Mouse (Mus musculus): ENCODE results near the gene Filip1.

Gene Filip1

DNA sequence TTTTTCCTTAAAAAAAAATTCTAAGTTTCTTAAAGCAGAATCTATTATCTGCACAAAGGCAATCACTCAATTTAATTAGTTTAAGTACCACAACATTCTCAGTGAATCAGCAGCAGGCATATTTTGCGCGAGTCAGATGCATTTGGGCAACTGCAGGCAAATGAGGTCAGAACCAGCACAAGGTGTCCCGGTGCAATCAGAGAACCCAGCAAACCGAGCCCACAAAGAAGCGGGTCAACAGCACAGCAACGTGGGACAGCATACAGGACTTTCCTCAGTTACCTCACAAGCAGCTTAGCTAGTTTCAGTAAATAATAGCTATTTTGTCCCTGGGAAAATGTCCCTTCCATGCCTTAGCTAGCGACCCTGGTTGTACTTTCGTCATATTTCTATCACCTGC lies 35.9 kb downstream of the Filip1 start:
- Histone ChIP-seq H3K4me3 (replicated peaks; ENCODE audit: low read length) (no peak overlapping the region), H3K4me1 (replicated peaks; ENCODE audit: low read depth, low read length) (no peaks in the 10 kb centered on the region), H3K9me3 (ENCODE audit: low read length) (no peaks in the 10 kb centered on the region), H3K36me3 (ENCODE audit: insufficient read depth, low read length) (no peaks in the 10 kb centered on the region), H3K27me3 (ENCODE audit: insufficient read depth, low read length) (peaks cover 10% of the 10 kb centered on the region; the same call in 1 of the 2 replicates)
- TF ChIP-seq CTCF (conservative IDR thresholded peaks at IDR 0.05; ENCODE audit: low read length) (no peak), POU5F1 (IDR thresholded peaks at IDR 0.05; ENCODE audit: borderline replicate concordance, low read length) (no peak), NANOG (IDR thresholded peaks at IDR 0.05; ENCODE audit: borderline replicate concordance, low read length) (no peak)

DNA sequence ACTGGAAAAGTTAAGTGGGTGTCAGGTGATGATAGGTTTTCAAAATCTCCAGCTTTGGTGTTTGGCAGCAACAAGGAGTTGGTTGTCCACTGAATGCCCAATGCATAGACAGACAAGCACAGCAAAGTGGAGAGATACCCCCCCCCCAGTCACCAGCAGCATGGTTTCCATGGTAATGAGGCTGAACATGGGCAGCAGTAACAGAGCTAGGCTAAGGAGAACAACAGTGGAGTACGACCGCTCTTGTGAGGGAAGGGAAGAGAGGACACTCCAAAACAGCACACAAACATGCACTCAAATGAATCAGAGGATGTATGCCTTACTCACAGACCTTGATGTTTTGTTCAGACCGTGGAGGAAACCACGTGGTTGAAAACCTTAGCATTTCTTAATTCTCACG lies 37.5 kb downstream of the Filip1 start:
- H3K4me1 ChIP-seq (replicated peaks; ENCODE audit: low read depth, low read length), result no peaks in the 10 kb centered on the region
- H3K4me3 ChIP-seq (replicated peaks; ENCODE audit: low read length), result no peak overlapping the region
- no peaks in the 10 kb centered on the region for H3K36me3 ChIP-seq (ENCODE audit: insufficient read depth, low read length)
- TF ChIP-seq CTCF (conservative IDR thresholded peaks at IDR 0.05; ENCODE audit: low read length), result no peak
- TF ChIP-seq POU5F1 (IDR thresholded peaks at IDR 0.05; ENCODE audit: borderline replicate concordance, low read length), result no peak
- no peak for TF ChIP-seq NANOG (IDR thresholded peaks at IDR 0.05; ENCODE audit: borderline replicate concordance, low read length)
- H3K9me3 ChIP-seq (ENCODE audit: low read length), result no peaks in the 10 kb centered on the region
- H3K27me3 ChIP-seq (ENCODE audit: insufficient read depth, low read length), result peaks cover 10% of the 10 kb centered on the region; the same call in 1 of the 2 replicates

DNA sequence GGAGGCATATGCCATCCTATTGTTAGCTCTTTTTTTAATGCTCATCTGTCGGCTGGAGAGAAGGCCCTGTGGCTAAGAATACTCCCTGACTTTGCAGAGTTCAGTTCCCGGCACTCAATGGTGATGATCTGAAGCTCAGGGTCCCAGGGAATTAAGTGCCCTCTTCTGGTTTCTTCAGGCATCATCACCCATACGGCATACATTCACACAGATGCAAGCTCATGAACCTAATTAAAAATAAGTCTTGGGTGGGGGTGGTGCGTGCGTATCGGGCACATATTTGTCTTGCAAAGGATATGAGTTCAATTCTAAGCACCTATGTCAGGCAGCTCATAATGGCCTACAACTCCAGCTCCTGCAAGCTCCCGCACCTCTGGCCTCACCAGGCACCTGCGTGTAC lies 39.1 kb downstream of the Filip1 start:
- H3K27me3 ChIP-seq (ENCODE audit: insufficient read depth, low read length), result peaks cover 10% of the 10 kb centered on the region; the same call in 1 of the 2 replicates
- H3K4me3 ChIP-seq (replicated peaks; ENCODE audit: low read length), result no peak overlapping the region
- TF ChIP-seq NANOG (IDR thresholded peaks at IDR 0.05; ENCODE audit: borderline replicate concordance, low read length) (no peak), CTCF (conservative IDR thresholded peaks at IDR 0.05; ENCODE audit: low read length) (no peak), POU5F1 (IDR thresholded peaks at IDR 0.05; ENCODE audit: borderline replicate concordance, low read length) (no peak)
- no peaks in the 10 kb centered on the region for H3K36me3 ChIP-seq (ENCODE audit: insufficient read depth, low read length)
- no peaks in the 10 kb centered on the region for H3K9me3 ChIP-seq (ENCODE audit: low read length)
- H3K4me1 ChIP-seq (replicated peaks; ENCODE audit: low read depth, low read length), result no peaks in the 10 kb centered on the region

DNA sequence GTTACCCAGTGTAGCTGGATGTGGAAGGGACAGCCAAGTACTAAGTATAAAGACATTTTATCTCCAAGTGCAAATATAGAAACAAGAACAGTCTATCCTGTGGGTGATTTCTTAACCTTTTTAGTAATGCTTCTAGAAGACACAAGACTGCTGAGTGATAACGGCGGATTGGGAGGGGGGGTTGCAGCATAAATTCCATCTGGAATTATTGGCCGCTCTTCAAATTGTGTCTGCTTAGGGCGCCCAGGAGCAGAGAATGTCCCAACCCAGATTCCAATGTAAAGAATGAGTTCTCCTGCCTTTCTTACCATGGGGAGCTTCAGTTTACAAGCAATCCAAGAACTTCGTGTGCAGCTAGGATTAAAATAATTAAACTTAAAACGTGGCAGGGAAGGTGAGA lies 39.9 kb downstream of the Filip1 start:
- TF ChIP-seq POU5F1 (IDR thresholded peaks at IDR 0.05; ENCODE audit: borderline replicate concordance, low read length), result no peak
- no peak for TF ChIP-seq NANOG (IDR thresholded peaks at IDR 0.05; ENCODE audit: borderline replicate concordance, low read length)
- no peak for TF ChIP-seq CTCF (conservative IDR thresholded peaks at IDR 0.05; ENCODE audit: low read length)
- no peaks in the 10 kb centered on the region for H3K9me3 ChIP-seq (ENCODE audit: low read length)
- no peaks in the 10 kb centered on the region for H3K36me3 ChIP-seq (ENCODE audit: insufficient read depth, low read length)
- peaks cover 8% of the 10 kb centered on the region; the same call in 1 of the 2 replicates for H3K27me3 ChIP-seq (ENCODE audit: insufficient read depth, low read length)
- no peak overlapping the region for H3K4me3 ChIP-seq (replicated peaks; ENCODE audit: low read length)
- no peaks in the 10 kb centered on the region for H3K4me1 ChIP-seq (replicated peaks; ENCODE audit: low read depth, low read length)

DNA sequence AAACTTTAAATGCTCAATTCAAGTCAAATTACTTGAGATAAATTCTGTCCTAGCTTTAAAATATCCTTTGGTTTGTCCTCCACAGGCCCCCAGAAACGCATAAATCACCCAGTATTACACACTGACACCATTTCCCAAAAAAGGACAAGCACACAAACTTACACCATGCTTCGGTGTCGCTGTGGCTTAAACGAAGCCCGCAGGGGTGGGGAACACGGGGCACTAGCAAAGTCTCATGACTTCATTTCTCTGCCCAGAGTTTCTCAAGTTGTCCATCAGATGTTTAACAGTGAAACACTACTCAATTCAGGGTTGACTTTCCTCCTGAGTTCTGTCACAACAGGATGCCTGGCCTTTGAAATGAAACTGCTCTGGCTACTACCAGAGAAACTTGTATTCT lies 41.0 kb downstream of the Filip1 start:
- Histone ChIP-seq H3K9me3 (ENCODE audit: low read length) (no peaks in the 10 kb centered on the region), H3K36me3 (ENCODE audit: insufficient read depth, low read length) (no peaks in the 10 kb centered on the region), H3K27me3 (ENCODE audit: insufficient read depth, low read length) (no peaks in the 10 kb centered on the region), H3K4me1 (replicated peaks; ENCODE audit: low read depth, low read length) (no peaks in the 10 kb centered on the region), H3K4me3 (replicated peaks; ENCODE audit: low read length) (no peak overlapping the region)
- TF ChIP-seq CTCF (conservative IDR thresholded peaks at IDR 0.05; ENCODE audit: low read length), result no peak
- no peak for TF ChIP-seq POU5F1 (IDR thresholded peaks at IDR 0.05; ENCODE audit: borderline replicate concordance, low read length)

DNA sequence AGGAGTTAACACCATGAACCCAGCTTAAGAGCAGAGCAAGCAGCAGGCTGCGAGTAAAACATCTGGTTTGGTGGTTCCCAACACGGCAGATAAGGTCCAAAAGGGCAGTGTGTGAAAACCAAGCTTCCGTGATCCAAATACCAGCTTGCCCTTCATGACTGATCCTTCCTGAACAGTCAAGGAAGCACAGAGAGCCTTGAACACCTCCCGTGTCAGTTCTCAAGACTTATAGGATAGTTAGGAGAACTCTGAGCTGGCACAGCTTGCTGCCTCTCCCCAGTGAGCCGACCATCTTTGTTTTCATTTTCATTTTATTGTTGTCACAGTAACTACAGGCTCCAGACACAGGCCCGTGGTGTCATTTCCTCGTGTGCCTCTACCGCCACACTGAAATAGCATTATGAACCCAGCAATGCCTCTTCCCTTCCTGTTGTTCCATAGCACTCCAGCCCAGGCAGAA lies 42.0 kb downstream of the Filip1 start:
- no peak overlapping the region for H3K4me3 ChIP-seq (replicated peaks; ENCODE audit: low read length)
- TF ChIP-seq CTCF (conservative IDR thresholded peaks at IDR 0.05; ENCODE audit: low read length) (no peak), POU5F1 (IDR thresholded peaks at IDR 0.05; ENCODE audit: borderline replicate concordance, low read length) (no peak), NANOG (IDR thresholded peaks at IDR 0.05; ENCODE audit: borderline replicate concordance, low read length) (no peak)
- H3K36me3 ChIP-seq (ENCODE audit: insufficient read depth, low read length), result no peaks in the 10 kb centered on the region
- no peaks in the 10 kb centered on the region for H3K9me3 ChIP-seq (ENCODE audit: low read length)
- no peaks in the 10 kb centered on the region for H3K27me3 ChIP-seq (ENCODE audit: insufficient read depth, low read length)
- no peaks in the 10 kb centered on the region for H3K4me1 ChIP-seq (replicated peaks; ENCODE audit: low read depth, low read length)

DNA sequence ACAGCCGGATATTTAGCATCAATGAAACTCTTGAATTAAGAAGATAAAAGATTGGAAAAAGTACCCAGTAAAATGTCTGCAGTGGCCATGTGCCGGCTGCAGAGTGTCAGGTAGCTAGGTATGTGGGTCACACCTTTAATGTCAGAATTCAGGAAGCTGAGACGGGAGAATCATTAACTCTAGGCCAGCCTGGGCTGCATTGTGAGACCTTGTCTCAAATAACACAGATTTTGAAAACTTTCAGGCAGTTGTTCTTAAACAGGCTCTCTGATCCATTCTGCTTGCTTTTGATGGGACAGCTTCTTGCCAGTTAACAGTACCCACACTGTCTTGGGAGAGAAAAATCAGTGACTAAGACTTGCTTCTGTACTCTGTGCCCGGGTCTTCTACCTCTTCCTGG lies 43.1 kb downstream of the Filip1 start:
- no peaks in the 10 kb centered on the region for H3K36me3 ChIP-seq (ENCODE audit: insufficient read depth, low read length)
- no peaks in the 10 kb centered on the region for H3K9me3 ChIP-seq (ENCODE audit: low read length)
- no peak for TF ChIP-seq CTCF (conservative IDR thresholded peaks at IDR 0.05; ENCODE audit: low read length)
- no peak overlapping the region for H3K4me3 ChIP-seq (replicated peaks; ENCODE audit: low read length)
- no peaks in the 10 kb centered on the region for H3K4me1 ChIP-seq (replicated peaks; ENCODE audit: low read depth, low read length)
- H3K27me3 ChIP-seq (ENCODE audit: insufficient read depth, low read length), result no peaks in the 10 kb centered on the region

DNA sequence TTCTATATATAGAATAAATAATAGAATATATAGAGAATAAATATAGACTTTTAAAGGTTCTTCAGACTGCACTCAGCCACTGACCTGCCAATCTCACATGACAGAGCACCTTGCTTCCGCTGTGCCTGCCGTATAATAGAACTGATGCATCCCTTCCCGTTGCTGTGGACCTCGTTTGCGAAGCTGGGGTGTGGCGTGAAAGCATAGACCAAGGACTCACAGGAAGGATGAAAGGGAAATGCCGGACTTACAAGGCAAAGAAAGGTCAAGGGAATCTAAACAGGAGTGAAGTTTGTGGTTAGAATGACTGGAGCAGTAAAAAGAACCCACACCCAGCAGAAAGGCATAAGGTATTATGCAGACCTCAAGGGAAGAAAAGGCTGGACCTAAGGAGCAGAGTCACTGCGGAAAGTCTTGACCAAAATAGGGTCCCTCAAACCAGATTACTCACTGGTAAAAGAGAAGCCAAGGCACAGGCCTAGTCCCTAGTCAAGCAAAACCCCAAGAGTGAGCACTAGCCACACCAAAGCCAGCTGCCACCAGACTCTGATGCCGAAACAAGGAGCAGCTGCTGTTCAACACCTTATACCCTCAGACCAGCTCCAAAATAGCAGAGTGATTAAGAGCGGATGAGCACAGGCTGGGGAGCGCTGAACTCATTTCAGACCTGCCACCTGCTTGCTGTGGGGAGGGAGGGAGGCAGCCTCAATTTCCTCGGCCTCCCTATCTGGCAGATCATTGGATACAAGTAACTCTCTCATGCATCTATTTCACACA lies 45.8 kb downstream of the Filip1 start:
- TF ChIP-seq POU5F1 (IDR thresholded peaks at IDR 0.05; ENCODE audit: borderline replicate concordance, low read length) (no peak), NANOG (IDR thresholded peaks at IDR 0.05; ENCODE audit: borderline replicate concordance, low read length) (no peak), CTCF (conservative IDR thresholded peaks at IDR 0.05; ENCODE audit: low read length) (no peak)
- Histone ChIP-seq H3K27me3 (ENCODE audit: insufficient read depth, low read length) (no peaks in the 10 kb centered on the region), H3K36me3 (ENCODE audit: insufficient read depth, low read length) (no peaks in the 10 kb centered on the region)

More for the DNA sequence above, 45.8 kb downstream of the Filip1 start:
- Histone ChIP-seq H3K4me1 (replicated peaks; ENCODE audit: low read depth, low read length) (peaks cover 1% of the 10 kb centered on the region; the same call in 1 of the 2 replicates), H3K9me3 (ENCODE audit: low read length) (no peaks in the 10 kb centered on the region), H3K4me3 (replicated peaks; ENCODE audit: low read length) (no peak overlapping the region)
